Mouse (Mus musculus) kidney, adult 2 months (tissue): ENCODE measurements around the gene S100pbp.

Experiments used
- CTCF ChIP-seq: fragments of 200-500 bp; conservative IDR thresholded peaks from 2 replicates; pipeline ENCODE4 v1.5.1; 2011; ENCODE audit warnings: low read depth, mild to moderate bottlenecking, control low read depth, low read length, moderate library complexity, mixed read lengths; ENCODE audit not compliant: insufficient read depth, insufficient read length
- POLR2A ChIP-seq: fragments of 200-500 bp; IDR thresholded peaks from one replicate; pipeline ENCODE4 v1.6.1; 2011; ENCODE audit warnings: low read depth, low read length, control low read depth

- no peak for TF ChIP-seq POLR2A
- TF ChIP-seq CTCF = no peak
Observed at GRCm38 (mm10) chr4:129157541-129157940, 32.0 kb downstream of the S100pbp start.
